Mouse (Mus musculus) hematopoietic stem cell, adult 5-6 weeks (primary cell): ENCODE measurements around the gene Kif11. TPM values are rescaled to one million over a fixed set of nuclear protein-coding genes. Genes with fewer than 3 reads are reported as not detected.

Experiments
- total RNA-seq: library from RNA; stranded (forward); fragments of 172-1452, 232-1000 nt; gene quantifications from 2 replicates; pipeline ENCODE4 v1.2.3, GENCODE M21; 2017

The Kif11 gene
- total RNA-seq, 1 experiment from 2014 or later = 160 TPM

Other genes starting within 250 kb of the Kif11 start
- gene March5, start 168.9 kb upstream of the Kif11 start, total RNA-seq = 72.2 and 97.6 TPM in 2 replicates
- 0.40 and 0.44 TPM in 2 replicates for gene Cpeb3, start 167.8 kb upstream of the Kif11 start, total RNA-seq
- 85.5 and 129 TPM in 2 replicates for gene Ide, start 38.6 kb upstream of the Kif11 start, total RNA-seq
- 61.1 and 65.7 TPM in 2 replicates for gene Hhex, start 58.4 kb downstream of the Kif11 start, total RNA-seq
- 101 and 116 TPM in 2 replicates for gene Exoc6, start 174.0 kb downstream of the Kif11 start, total RNA-seq